Comparison of ENCODE assay signal across 8 mouse cellular contexts in genomic region chr7:31148756-31149155, GRCm38 (mm10). TPM values are rescaled to one million over a fixed set of nuclear protein-coding genes. Genes with fewer than 3 reads are reported as not detected.
DNase-seq lines count a peak whose midpoint lies in the region; ATAC-seq and TF ChIP-seq lines count a peak whose summit lies in the region.

No protein-coding gene starts in this region.

- peak; percentile 13 for ATAC-seq in forebrain, embryonic 15.5 days (replicated peaks)
- ATAC-seq in hindbrain, embryonic 12.5 days (ENCODE audit: low FRiP score) = peak; percentile 59
- ATAC-seq in midbrain, embryonic 14.5 days (ENCODE audit: low FRiP score, low TSS enrichment) = peak; percentile 59
- no peak for ATAC-seq in stomach, postnatal 0 days (ENCODE audit: low FRiP score, low TSS enrichment)

- no peaks in the 10 kb centered on the region; the same call in 1 of the 2 replicates for H3K36me3 ChIP-seq in forebrain, embryonic 15.5 days
- peaks cover 17% of the 10 kb centered on the region for H3K36me3 ChIP-seq in hindbrain, embryonic 12.5 days
- H3K36me3 ChIP-seq in midbrain, embryonic 14.5 days (ENCODE audit: control insufficient read depth, insufficient read depth, low read length) = peaks cover 14% of the 10 kb centered on the region; the same call in 1 of the 2 replicates
- H3K36me3 ChIP-seq in stomach, postnatal 0 days (ENCODE audit: control insufficient read depth, insufficient read depth, low read length) = no peaks in the 10 kb centered on the region

- peak; percentile 33 to 60 for DNase-seq in frontal cortex, postnatal 10 days (ENCODE audit: low spot score in 2 of 2)
- no peak for DNase-seq in frontal cortex, postnatal 25 days (ENCODE audit: low spot score in 2 of 2)
- peak; percentile 59 to 76 for DNase-seq in cerebellum, adult 18-20 months
- peak; percentile 68 for DNase-seq in liver
- peak; percentile 81 for DNase-seq in midbrain, embryonic 14.5 days
- DNase-seq in stomach, postnatal 0 days (ENCODE audit: low spot score) = peak; percentile 33

- peak overlapping the region; percentile 86 for H3K4me3 ChIP-seq in forebrain, embryonic 15.5 days
- H3K4me3 ChIP-seq in hindbrain, embryonic 12.5 days = peak overlapping the region; percentile 89
- H3K4me3 ChIP-seq in midbrain, embryonic 14.5 days (replicated peaks; ENCODE audit: low read depth, low read length) = peak overlapping the region; percentile 88
- H3K4me3 ChIP-seq in stomach, postnatal 0 days (ENCODE audit: low read depth, low read length) = peak overlapping the region; percentile 57; the same call in 1 of the 2 replicates

- no peaks in the 10 kb centered on the region for H3K27me3 ChIP-seq in forebrain, embryonic 15.5 days
- H3K27me3 ChIP-seq in hindbrain, embryonic 12.5 days = no peaks in the 10 kb centered on the region
- no peaks in the 10 kb centered on the region for H3K27me3 ChIP-seq in midbrain, embryonic 14.5 days (ENCODE audit: control insufficient read depth, insufficient read depth, low read length)
- H3K27me3 ChIP-seq in stomach, postnatal 0 days (ENCODE audit: control insufficient read depth, insufficient read depth, low read length) = no peaks in the 10 kb centered on the region

- H3K9me3 ChIP-seq in forebrain, embryonic 15.5 days = no peaks in the 10 kb centered on the region
- H3K9me3 ChIP-seq in hindbrain, embryonic 12.5 days (replicated peaks) = no peaks in the 10 kb centered on the region
- no peaks in the 10 kb centered on the region for H3K9me3 ChIP-seq in midbrain, embryonic 14.5 days (ENCODE audit: control insufficient read depth, low read length)
- no peaks in the 10 kb centered on the region for H3K9me3 ChIP-seq in stomach, postnatal 0 days (ENCODE audit: control insufficient read depth, low read length)

- peak overlapping the region; percentile 96 for H3K27ac ChIP-seq in forebrain, embryonic 15.5 days (replicated peaks)
- peak overlapping the region; percentile 97 for H3K27ac ChIP-seq in hindbrain, embryonic 12.5 days
- H3K27ac ChIP-seq in midbrain, embryonic 14.5 days (replicated peaks; ENCODE audit: low read depth, low read length) = peak overlapping the region; percentile 99
- H3K27ac ChIP-seq in stomach, postnatal 0 days (replicated peaks) = peak overlapping the region; percentile 71

- WGBS in forebrain, embryonic 15.5 days = 4% methylated on average over 9 of the region's 9 CpGs
- 3% methylated on average over 9 of the region's 9 CpGs for WGBS in hindbrain, embryonic 12.5 days
- WGBS in midbrain, embryonic 14.5 days = 5% methylated on average over 9 of the region's 9 CpGs
- WGBS in stomach, postnatal 0 days = 22% methylated on average over 9 of the region's 9 CpGs

- H3K9ac ChIP-seq in forebrain, embryonic 15.5 days (replicated peaks) = peak overlapping the region; percentile 98
- peak overlapping the region; percentile 87 for H3K9ac ChIP-seq in hindbrain, embryonic 12.5 days
- H3K9ac ChIP-seq in midbrain, embryonic 14.5 days (replicated peaks; ENCODE audit: low read length) = peak overlapping the region; percentile 99
- H3K9ac ChIP-seq in stomach, postnatal 0 days (ENCODE audit: low read length) = peak overlapping the region; percentile 43

- H3K4me1 ChIP-seq in forebrain, embryonic 15.5 days = peaks cover 34% of the 10 kb centered on the region
- H3K4me1 ChIP-seq in hindbrain, embryonic 12.5 days = peaks cover 37% of the 10 kb centered on the region
- peaks cover 32% of the 10 kb centered on the region for H3K4me1 ChIP-seq in midbrain, embryonic 14.5 days (ENCODE audit: control insufficient read depth, insufficient read depth, low read length)
- H3K4me1 ChIP-seq in stomach, postnatal 0 days (replicated peaks; ENCODE audit: control insufficient read depth, insufficient read depth) = 0 out of 2 replicates have a peak, but pooled peaks cover 4% of the 10 kb centered on the region

- no peak for TF ChIP-seq EP300 in stomach, postnatal 0 days (optimal IDR thresholded peaks at IDR 0.05)

- H3K4me2 ChIP-seq in forebrain, embryonic 15.5 days (replicated peaks) = peak overlapping the region; percentile 60
- H3K4me2 ChIP-seq in hindbrain, embryonic 12.5 days (replicated peaks) = peak overlapping the region; percentile 72
- H3K4me2 ChIP-seq in midbrain, embryonic 14.5 days (ENCODE audit: low read length) = peak overlapping the region; percentile 86
- H3K4me2 ChIP-seq in stomach, postnatal 0 days (replicated peaks; ENCODE audit: low read depth) = peak overlapping the region; percentile 63

- no peak for TF ChIP-seq CTCF in stomach, postnatal 0 days (IDR thresholded peaks at IDR 0.05; ENCODE audit: low read depth)

RNA-seq across cellular contexts. Expression of gene Gramd1a, which starts 6.9 kb away (rescaled TPM):
- polyA plus RNA-seq in forebrain, embryonic 15.5 days (2015; fragmentation: Nextera tagmentation; extraction: Ambion mirVana) = 246 TPM in 2 replicates
- polyA plus RNA-seq in hindbrain, embryonic 12.5 days (2016; fragmentation: Nextera tagmentation; extraction: Ambion mirVana) = 185 and 202 TPM in 2 replicates
- polyA plus RNA-seq in midbrain, embryonic 14.5 days (2014; fragmentation: Nextera tagmentation; extraction: Ambion mirVana) = 205 and 232 TPM in 2 replicates
- polyA plus RNA-seq in stomach, postnatal 0 days (2015; fragmentation: Nextera tagmentation; extraction: Ambion mirVana) = 14.4 and 17.4 TPM in 2 replicates

RNA-seq across cellular contexts. Expression of gene Scn1b, which starts 22.0 kb away (rescaled TPM):
- polyA plus RNA-seq in forebrain, embryonic 15.5 days (2015; fragmentation: Nextera tagmentation; extraction: Ambion mirVana) = 4.3 and 4.4 TPM in 2 replicates
- 2.7 and 3.8 TPM in 2 replicates for polyA plus RNA-seq in hindbrain, embryonic 12.5 days (2016; fragmentation: Nextera tagmentation; extraction: Ambion mirVana)
- 5.6 TPM in 2 replicates for polyA plus RNA-seq in midbrain, embryonic 14.5 days (2014; fragmentation: Nextera tagmentation; extraction: Ambion mirVana)
- polyA plus RNA-seq in stomach, postnatal 0 days (2015; fragmentation: Nextera tagmentation; extraction: Ambion mirVana) = 2.3 and 2.5 TPM in 2 replicates

RNA-seq across cellular contexts. Expression of gene Hpn, which starts 33.7 kb away (rescaled TPM):
- polyA plus RNA-seq in forebrain, embryonic 15.5 days (2015; fragmentation: Nextera tagmentation; extraction: Ambion mirVana) = 0.36 TPM in 1 of 2 replicates, not detected in the other
- 2.3 and 2.7 TPM in 2 replicates for polyA plus RNA-seq in hindbrain, embryonic 12.5 days (2016; fragmentation: Nextera tagmentation; extraction: Ambion mirVana)
- polyA plus RNA-seq in midbrain, embryonic 14.5 days (2014; fragmentation: Nextera tagmentation; extraction: Ambion mirVana) = 0.26 TPM in 1 of 2 replicates, not detected in the other
- polyA plus RNA-seq in stomach, postnatal 0 days (2015; fragmentation: Nextera tagmentation; extraction: Ambion mirVana) = 17.9 and 21.7 TPM in 2 replicates

Comparison
In these comparisons a context has a peak if more than half of its experiments do, and no peak if none do; other contexts are left out.
1. DNase-seq: peak in frontal cortex, postnatal 10 days (2 of 2), cerebellum, adult 18-20 months (2 of 2), liver (single experiment), midbrain, embryonic 14.5 days (single experiment) and stomach, postnatal 0 days (single experiment); none in frontal cortex, postnatal 25 days (0 of 2).
2. H3K9ac ChIP-seq: peak in every context shown above with its lines; median percentile 99 in midbrain, embryonic 14.5 days; 98 in forebrain, embryonic 15.5 days; 87 in hindbrain, embryonic 12.5 days; 43 in stomach, postnatal 0 days.
3. RNA of gene Gramd1a, which starts 6.9 kb away (polyA plus RNA-seq): 246 TPM in forebrain, embryonic 15.5 days, 205 to 232 TPM in midbrain, embryonic 14.5 days and 185 to 202 TPM in hindbrain, embryonic 12.5 days; 14.4 to 17.4 TPM in stomach, postnatal 0 days; every median in the first group is over 10 times any median in the second.
4. Peak in every context shown above with its lines, with median percentiles within 50 percentile points of each other: H3K27ac ChIP-seq, H3K4me2 ChIP-seq and H3K4me3 ChIP-seq.